Mouse (Mus musculus) sigmoid colon, adult 10 weeks (tissue): ENCODE data around the gene Amh. TPM values are rescaled to one million over a fixed set of nuclear protein-coding genes. Genes with fewer than 3 reads are reported as not detected.

ENCODE experiments used
- polyA plus RNA-seq: library from polyadenylated mRNA; stranded (reverse); fragments of 350-450 nt; fragmentation: Illumina TruSeq; extraction: RNeasy Lipid Tissue Mini Kit (QIAGEN cat#74804); gene quantifications from one replicate; pipeline ENCODE4 v1.2.3, GENCODE M21; 2014; ENCODE audit warnings: low read depth, low replicate concordance

Gene Amh
- not detected for polyA plus RNA-seq

GRCm38 (mm10) chr10:80804916-80805315, at the start of gene Amh:
Gene Amh (plus strand): TSS chr10:80805243.

GRCm38 (mm10) chr10:80798150-80799006, 6.7 kb upstream of the Amh start, which contains the start of the genes Sf3a2 and Plekhj1:
Gene Sf3a2 (plus strand): TSS chr10:80798198.
Gene Plekhj1 (minus strand): TSS chr10:80798626.

GRCm38 (mm10) chr10:80813366-80813765, 8.3 kb downstream of the Amh start, which contains the start of gene Jsrp1:
Gene Jsrp1 (minus strand): TSS chr10:80813498.

GRCm38 (mm10) chr10:80826151-80827062, 21.4 kb downstream of the Amh start, which contains the start of gene Oaz1:
Gene Oaz1 (plus strand): TSS chr10:80826656.

GRCm38 (mm10) chr10:80843931-80844547, 39.0 kb downstream of the Amh start, which contains the start of gene Lingo3:
Gene Lingo3 (minus strand): TSS chr10:80844039.

GRCm38 (mm10) chr10:80854913-80855748, 50.1 kb downstream of the Amh start, which contains the start of the genes Lsm7 and Sppl2b:
Gene Lsm7 (minus strand): TSS chr10:80855209.
Gene Sppl2b (plus strand): TSS chr10:80855275.

Other genes starting within 250 kb of the Amh start
- gene Rexo1, start 243.7 kb upstream of the Amh start, polyA plus RNA-seq: 0.66 TPM
- gene Klf16, start 227.9 kb upstream of the Amh start, polyA plus RNA-seq: 2.7 TPM
- not detected for gene Abhd17a, start 214.9 kb upstream of the Amh start, polyA plus RNA-seq
- gene Scamp4, start 202.4 kb upstream of the Amh start, polyA plus RNA-seq: 1.9 TPM
- gene Adat3, start 202.4 kb upstream of the Amh start, polyA plus RNA-seq: not detected
- not detected for gene Gm49322, start 199.2 kb upstream of the Amh start, polyA plus RNA-seq
- gene Csnk1g2, start 182.4 kb upstream of the Amh start, polyA plus RNA-seq: 1.1 TPM
- gene Btbd2, start 148.2 kb upstream of the Amh start, polyA plus RNA-seq: 0.22 TPM
- 3.6 TPM for gene Mknk2, start 127.1 kb upstream of the Amh start, polyA plus RNA-seq
- 4.6 TPM for gene Mob3a, start 103.3 kb upstream of the Amh start, polyA plus RNA-seq
- gene Izumo4, start 103.1 kb upstream of the Amh start, polyA plus RNA-seq: 3.5 TPM
- 14.0 TPM for gene Ap3d1, start 63.0 kb upstream of the Amh start, polyA plus RNA-seq
- 3.0 TPM for gene Dot1l, start 50.0 kb upstream of the Amh start, polyA plus RNA-seq
- 2.4 TPM for gene Sf3a2, start 7.0 kb upstream of the Amh start, polyA plus RNA-seq
- 3.9 TPM for gene Plekhj1, start 6.6 kb upstream of the Amh start, polyA plus RNA-seq
- gene Jsrp1, start 8.3 kb downstream of the Amh start, polyA plus RNA-seq: not detected
- 116 TPM for gene Oaz1, start 21.4 kb downstream of the Amh start, polyA plus RNA-seq
- not detected for gene Lingo3, start 38.8 kb downstream of the Amh start, polyA plus RNA-seq
- 2.8 TPM for gene Lsm7, start 50.0 kb downstream of the Amh start, polyA plus RNA-seq
- gene Sppl2b, start 50.0 kb downstream of the Amh start, polyA plus RNA-seq: not detected
- not detected for gene Tmprss9, start 66.6 kb downstream of the Amh start, polyA plus RNA-seq
- gene Timm13, start 95.7 kb downstream of the Amh start, polyA plus RNA-seq: not detected
- gene Lmnb2, start 113.0 kb downstream of the Amh start, polyA plus RNA-seq: 1.2 TPM
- 12.3 TPM for gene Gadd45b, start 124.8 kb downstream of the Amh start, polyA plus RNA-seq
- gene Gng7, start 209.7 kb downstream of the Amh start, polyA plus RNA-seq: 0.76 TPM
- not detected for gene Diras1, start 220.4 kb downstream of the Amh start, polyA plus RNA-seq
- gene Slc39a3, start 232.2 kb downstream of the Amh start, polyA plus RNA-seq: 0.41 TPM